Mouse (Mus musculus): ENCODE results near the gene Glb1. TPM values are rescaled to one million over a fixed set of nuclear protein-coding genes. Genes with fewer than 3 reads are reported as not detected.
A peak's percentile ranks its signal among the peaks of the same experiment; 100 is the strongest.

Gene Glb1
- polyA plus RNA-seq, 1 experiment from 2014 or later: 42.9 TPM

DNA sequence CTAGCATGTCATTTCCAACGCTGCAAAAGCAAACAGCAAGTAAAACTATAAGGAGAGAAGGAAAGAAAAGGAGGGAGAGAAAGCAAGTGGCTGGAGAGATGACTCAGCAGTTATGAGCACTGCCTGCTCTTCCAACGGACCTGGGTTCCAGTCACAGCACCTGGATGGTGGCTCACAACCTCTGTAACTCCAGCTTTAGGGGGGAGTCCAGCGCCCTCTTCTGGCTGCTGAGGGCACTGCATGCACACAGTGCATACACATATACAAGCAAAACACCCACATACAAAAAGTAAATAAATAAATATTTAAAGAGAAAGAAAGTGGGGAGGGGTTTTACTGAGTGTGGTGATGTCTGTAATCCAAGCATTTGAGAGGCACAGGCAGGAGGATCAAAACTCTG, 20.2 kb downstream of the Glb1 start:
- Histone ChIP-seq H3K9me3 (peaks cover 8% of the 10 kb centered on the region; the same call in 1 of the 2 replicates), H3K9ac (no peak overlapping the region), H3K27ac (replicated peaks) (no peak overlapping the region), H3K27me3 (replicated peaks) (no peaks in the 10 kb centered on the region), H3K4me3 (no peak overlapping the region), H3K36me3 (peaks cover 37% of the 10 kb centered on the region), H3K4me2 (no peak overlapping the region), H3K4me1 (no peaks in the 10 kb centered on the region)
- no peak for ATAC-seq (ENCODE audit: extremely low read depth, insufficient number of reproducible peaks, low FRiP score, low TSS enrichment)
- 66% methylated on average over 3 of the region's 3 CpGs for WGBS

- ATAC-seq (ENCODE audit: extremely low read depth, insufficient number of reproducible peaks, low FRiP score, low TSS enrichment): no peak
- H3K4me2 ChIP-seq: no peak overlapping the region
- H3K9ac ChIP-seq: no peak overlapping the region
- no peak overlapping the region for H3K27ac ChIP-seq (replicated peaks)
- 0 out of 2 replicates have a peak, but pooled peaks cover 3% of the 10 kb centered on the region for H3K4me1 ChIP-seq
- 86% methylated on average over 7 of the region's 7 CpGs for WGBS
- H3K27me3 ChIP-seq (replicated peaks): no peaks in the 10 kb centered on the region
- peaks cover 8% of the 10 kb centered on the region; the same call in 1 of the 2 replicates for H3K9me3 ChIP-seq
- H3K36me3 ChIP-seq: peaks cover 44% of the 10 kb centered on the region
- no peak overlapping the region for H3K4me3 ChIP-seq
Measured at GRCm38 (mm10) chr9:114421797-114422196, 20.9 kb downstream of the Glb1 start.

GRCm38 (mm10) chr9:114425576-114425975, 24.7 kb downstream of the Glb1 start:
- H3K4me1 ChIP-seq: 0 out of 2 replicates have a peak, but pooled peaks cover 3% of the 10 kb centered on the region
- WGBS: 89% methylated on average over 5 of the region's 5 CpGs
- H3K9ac ChIP-seq: no peak overlapping the region
- H3K27me3 ChIP-seq (replicated peaks): no peaks in the 10 kb centered on the region
- no peak overlapping the region for H3K27ac ChIP-seq (replicated peaks)
- no peak for ATAC-seq (ENCODE audit: extremely low read depth, insufficient number of reproducible peaks, low FRiP score, low TSS enrichment)
- peaks cover 48% of the 10 kb centered on the region for H3K36me3 ChIP-seq
- no peak overlapping the region for H3K4me3 ChIP-seq
- H3K9me3 ChIP-seq: peaks cover 8% of the 10 kb centered on the region; the same call in 1 of the 2 replicates
- H3K4me2 ChIP-seq: no peak overlapping the region

DNA sequence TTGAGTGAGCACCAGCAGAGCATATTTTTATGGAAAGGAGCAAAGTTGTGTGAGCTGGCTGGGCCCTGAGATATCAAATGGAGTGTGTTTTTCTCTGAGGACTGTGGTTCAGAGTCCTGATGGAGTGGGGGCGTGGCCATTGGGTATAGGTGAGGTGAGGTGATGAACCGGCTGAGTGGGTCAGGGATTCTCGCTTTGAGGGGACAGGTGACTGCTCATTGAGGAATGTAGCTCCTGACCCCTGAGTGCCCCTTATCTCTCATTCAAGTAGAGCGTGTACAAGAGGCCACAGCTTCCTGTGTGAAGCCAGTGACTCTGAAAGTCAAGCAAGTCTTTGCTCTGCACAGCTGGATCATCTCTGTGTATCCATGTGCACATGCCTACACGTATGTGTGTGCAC, 25.3 kb downstream of the Glb1 start:
- Histone ChIP-seq H3K4me3 (no peak overlapping the region), H3K36me3 (peaks cover 49% of the 10 kb centered on the region), H3K4me1 (0 out of 2 replicates have a peak, but pooled peaks cover 3% of the 10 kb centered on the region), H3K4me2 (no peak overlapping the region), H3K9ac (no peak overlapping the region), H3K27ac (replicated peaks) (no peak overlapping the region), H3K9me3 (peaks cover 8% of the 10 kb centered on the region; the same call in 1 of the 2 replicates), H3K27me3 (replicated peaks) (no peaks in the 10 kb centered on the region)
- WGBS: 73% methylated on average over 5 of the region's 5 CpGs
- no peak for ATAC-seq (ENCODE audit: extremely low read depth, insufficient number of reproducible peaks, low FRiP score, low TSS enrichment)

GRCm38 (mm10) chr9:114427425-114427824, 26.5 kb downstream of the Glb1 start:
- no peak overlapping the region for H3K4me3 ChIP-seq
- H3K36me3 ChIP-seq: peaks cover 54% of the 10 kb centered on the region
- H3K27me3 ChIP-seq (replicated peaks): no peaks in the 10 kb centered on the region
- no peak overlapping the region for H3K4me2 ChIP-seq
- H3K9me3 ChIP-seq: peaks cover 8% of the 10 kb centered on the region; the same call in 1 of the 2 replicates
- no peak overlapping the region for H3K9ac ChIP-seq
- 83% methylated on average over 8 of the region's 8 CpGs for WGBS
- no peak overlapping the region for H3K27ac ChIP-seq (replicated peaks)
- ATAC-seq (ENCODE audit: extremely low read depth, insufficient number of reproducible peaks, low FRiP score, low TSS enrichment): no peak
- H3K4me1 ChIP-seq: 0 out of 2 replicates have a peak, but pooled peaks cover 3% of the 10 kb centered on the region

GRCm38 (mm10) chr9:114428103-114428834, 27.4 kb downstream of the Glb1 start:
- no peak overlapping the region for H3K4me3 ChIP-seq
- no peaks in the 10 kb centered on the region for H3K27me3 ChIP-seq (replicated peaks)
- 0 out of 2 replicates have a peak, but pooled peaks cover 3% of the 10 kb centered on the region for H3K4me1 ChIP-seq
- 83% methylated on average over 12 of the region's 12 CpGs for WGBS
- peaks cover 8% of the 10 kb centered on the region; the same call in 1 of the 2 replicates for H3K9me3 ChIP-seq
- H3K36me3 ChIP-seq: peaks cover 61% of the 10 kb centered on the region
- ATAC-seq (ENCODE audit: extremely low read depth, insufficient number of reproducible peaks, low FRiP score, low TSS enrichment): no peak
- H3K27ac ChIP-seq (replicated peaks): no peak overlapping the region
- H3K4me2 ChIP-seq: no peak overlapping the region
- H3K9ac ChIP-seq: no peak overlapping the region

- 76% methylated on average over 2 of the region's 2 CpGs for WGBS
- Histone ChIP-seq H3K27ac (replicated peaks) (no peak overlapping the region), H3K4me2 (no peak overlapping the region), H3K27me3 (replicated peaks) (no peaks in the 10 kb centered on the region), H3K9me3 (no peaks in the 10 kb centered on the region), H3K36me3 (peaks cover 57% of the 10 kb centered on the region), H3K9ac (no peak overlapping the region), H3K4me3 (no peak overlapping the region), H3K4me1 (no peaks in the 10 kb centered on the region)
- ATAC-seq (ENCODE audit: extremely low read depth, insufficient number of reproducible peaks, low FRiP score, low TSS enrichment): no peak
Measured at GRCm38 (mm10) chr9:114435668-114436067, 34.8 kb downstream of the Glb1 start.

- Histone ChIP-seq H3K27ac (replicated peaks) (no peak overlapping the region), H3K9ac (no peak overlapping the region), H3K9me3 (no peaks in the 10 kb centered on the region), H3K4me2 (no peak overlapping the region), H3K36me3 (peaks cover 40% of the 10 kb centered on the region), H3K4me3 (no peak overlapping the region), H3K4me1 (no peaks in the 10 kb centered on the region), H3K27me3 (replicated peaks) (no peaks in the 10 kb centered on the region)
- no peak for ATAC-seq (ENCODE audit: extremely low read depth, insufficient number of reproducible peaks, low FRiP score, low TSS enrichment)
- WGBS: 81% methylated on average over 10 of the region's 10 CpGs
Measured at GRCm38 (mm10) chr9:114440548-114440947, 39.7 kb downstream of the Glb1 start.

DNA sequence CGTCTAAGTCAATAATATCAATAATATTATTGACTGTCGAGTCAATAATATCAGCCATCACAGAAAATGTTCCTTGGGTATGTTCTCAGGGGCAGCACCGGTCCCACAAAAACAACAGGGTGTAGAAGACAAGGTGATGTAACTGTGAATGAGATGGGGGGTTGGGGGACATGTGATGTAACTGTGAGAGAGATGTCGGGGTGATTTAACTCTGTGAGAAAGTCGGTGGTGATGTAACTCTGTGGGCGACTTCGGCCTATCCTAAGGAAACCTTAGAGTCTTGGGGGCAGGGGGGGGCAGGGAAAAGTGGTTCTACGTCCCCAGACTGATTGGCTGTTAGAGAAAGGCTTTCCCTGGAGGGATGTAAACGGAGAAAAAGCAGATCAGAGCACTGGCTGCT, 41.3 kb downstream of the Glb1 start:
- Histone ChIP-seq H3K27me3 (replicated peaks) (no peaks in the 10 kb centered on the region), H3K9me3 (no peaks in the 10 kb centered on the region), H3K27ac (replicated peaks) (no peak overlapping the region), H3K4me1 (peaks cover 9% of the 10 kb centered on the region; the same call in 1 of the 2 replicates), H3K4me2 (no peak overlapping the region), H3K36me3 (peaks cover 29% of the 10 kb centered on the region), H3K4me3 (no peak overlapping the region), H3K9ac (no peak overlapping the region)
- ATAC-seq (ENCODE audit: extremely low read depth, insufficient number of reproducible peaks, low FRiP score, low TSS enrichment): no peak
- 92% methylated on average over 9 of the region's 9 CpGs for WGBS

DNA sequence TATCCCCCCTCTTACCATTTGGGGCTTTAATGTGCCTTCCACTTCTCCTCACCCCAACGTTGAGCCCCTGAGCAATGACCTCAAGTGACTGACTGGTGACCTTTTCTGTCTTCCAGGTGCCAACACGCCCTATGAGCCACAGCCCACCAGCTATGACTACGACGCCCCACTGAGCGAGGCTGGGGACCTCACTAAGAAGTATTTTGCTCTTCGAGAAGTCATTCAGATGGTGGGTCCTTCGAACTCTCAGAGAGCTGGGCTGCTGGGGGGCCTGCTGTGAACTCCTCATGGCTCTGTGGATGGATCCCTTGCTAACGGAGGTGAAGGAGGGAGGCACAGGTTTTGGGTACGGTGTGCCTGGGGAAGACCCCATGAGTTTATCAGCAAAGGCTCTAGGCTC, 42.0 kb downstream of the Glb1 start:
- no peak overlapping the region for H3K4me2 ChIP-seq
- H3K4me1 ChIP-seq: peaks cover 10% of the 10 kb centered on the region; the same call in 1 of the 2 replicates
- ATAC-seq (ENCODE audit: extremely low read depth, insufficient number of reproducible peaks, low FRiP score, low TSS enrichment): no peak
- no peak overlapping the region for H3K9ac ChIP-seq
- H3K27ac ChIP-seq (replicated peaks): no peak overlapping the region
- H3K4me3 ChIP-seq: no peak overlapping the region
- H3K9me3 ChIP-seq: no peaks in the 10 kb centered on the region
- H3K27me3 ChIP-seq (replicated peaks): no peaks in the 10 kb centered on the region
- WGBS: 80% methylated on average over 9 of the region's 9 CpGs
- H3K36me3 ChIP-seq: peaks cover 25% of the 10 kb centered on the region

DNA sequence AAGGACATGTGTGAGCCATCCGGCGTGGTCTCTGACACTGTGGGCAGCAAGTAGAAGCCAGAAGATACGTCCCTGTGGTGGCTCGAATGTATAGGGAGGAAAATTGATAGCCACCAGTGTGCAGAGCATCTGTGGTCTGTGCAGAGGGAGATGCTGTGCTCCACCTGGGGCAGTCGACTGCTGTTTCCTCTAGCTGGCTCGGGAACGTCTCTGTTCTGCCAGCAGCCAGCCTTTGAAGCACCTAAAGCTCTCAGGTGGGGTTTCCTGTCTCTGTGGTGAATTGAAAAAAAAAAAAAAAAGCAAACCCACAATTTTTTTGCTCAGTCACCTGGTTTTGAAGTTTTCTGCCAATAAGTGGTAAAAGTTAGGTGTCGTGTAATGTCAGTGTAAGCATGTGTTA, 42.5 kb downstream of the Glb1 start:
- H3K4me1 ChIP-seq: peaks cover 10% of the 10 kb centered on the region; the same call in 1 of the 2 replicates
- WGBS: 84% methylated on average over 8 of the region's 8 CpGs
- H3K9ac ChIP-seq: no peak overlapping the region
- peaks cover 25% of the 10 kb centered on the region for H3K36me3 ChIP-seq
- no peak for ATAC-seq (ENCODE audit: extremely low read depth, insufficient number of reproducible peaks, low FRiP score, low TSS enrichment)
- no peak overlapping the region for H3K27ac ChIP-seq (replicated peaks)
- H3K4me3 ChIP-seq: no peak overlapping the region
- H3K9me3 ChIP-seq: no peaks in the 10 kb centered on the region
- no peak overlapping the region for H3K4me2 ChIP-seq
- no peaks in the 10 kb centered on the region for H3K27me3 ChIP-seq (replicated peaks)

DNA sequence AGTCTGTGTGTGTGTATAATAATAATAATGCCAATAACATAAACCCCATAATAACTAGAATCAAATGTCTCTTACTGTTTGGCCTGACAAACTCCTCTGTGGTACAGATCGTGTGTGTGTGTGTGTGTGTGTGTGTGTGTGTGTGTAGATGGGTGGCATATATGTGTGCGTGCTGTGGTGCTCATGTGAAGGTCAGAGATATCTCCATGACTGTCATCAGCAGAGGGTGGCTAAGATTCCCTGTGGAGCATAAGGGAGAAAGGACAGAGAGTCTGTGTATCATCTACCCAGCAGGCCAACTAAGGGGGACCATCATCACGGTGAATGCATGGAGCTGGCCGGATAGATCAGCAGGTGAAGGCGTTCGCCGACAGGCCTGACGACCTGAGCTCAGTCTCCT, 46.0 kb downstream of the Glb1 start:
- Histone ChIP-seq H3K4me3 (no peak overlapping the region), H3K36me3 (peaks cover 18% of the 10 kb centered on the region; the same call in 1 of the 2 replicates), H3K4me2 (no peak overlapping the region), H3K9ac (no peak overlapping the region), H3K27me3 (replicated peaks) (no peaks in the 10 kb centered on the region), H3K27ac (replicated peaks) (no peak overlapping the region), H3K9me3 (no peaks in the 10 kb centered on the region), H3K4me1 (peaks cover 10% of the 10 kb centered on the region; the same call in 1 of the 2 replicates)
- ATAC-seq (ENCODE audit: extremely low read depth, insufficient number of reproducible peaks, low FRiP score, low TSS enrichment): peak; percentile 63
- WGBS: 46% methylated on average over 8 of the region's 8 CpGs
